Mouse (Mus musculus) heart, embryonic 11.5 days (tissue): ENCODE measurements at regions not wholly inside any gene's neighbourhood (a gene's known extent, or its start where the extent isn't known, plus 50 kb on each side); places are given as distances from the start of the nearest gene placed in this dataset.
"Not testable (repeated sequence)": the region's sequence is repeated elsewhere in the genome, so short reads cannot be mapped to it uniquely, and the experiment has no call there.

Experiments used
- ATAC-seq: fragments of 200-750 bp; cut with Nextera tagmentation; replicated peaks from 2 replicates; pipeline ENCODE4 v1.8.0; 2017; ENCODE audit warnings: moderate library complexity; ENCODE audit not compliant: insufficient number of reproducible peaks, low FRiP score, low TSS enrichment
- H3K27ac ChIP-seq: fragments of 300-500 bp; sonication (generic); 2 replicates; pipeline ENCODE4 v1.5.1; 2014; ENCODE audit warnings: mild to moderate bottlenecking, low read depth, low read length
- H3K27me3 ChIP-seq: fragments of 300-500 bp; sonication (generic); 2 replicates; pipeline ENCODE4 v1.6.1; 2014; ENCODE audit warnings: mild to moderate bottlenecking, low read length, mixed read lengths; ENCODE audit not compliant: control insufficient read depth, insufficient read depth
- H3K36me3 ChIP-seq: fragments of 300-500 bp; sonication (generic); 2 replicates; pipeline ENCODE4 v1.6.1; 2014; ENCODE audit warnings: mild to moderate bottlenecking, low read length, moderate library complexity, mixed read lengths; ENCODE audit not compliant: control insufficient read depth, insufficient read depth
- H3K4me1 ChIP-seq: fragments of 300-500 bp; sonication (generic); 2 replicates; pipeline ENCODE4 v1.6.1; 2014; ENCODE audit warnings: low read length; ENCODE audit not compliant: control insufficient read depth, insufficient read depth
- H3K4me2 ChIP-seq: fragments of 300-500 bp; sonication (generic); 2 replicates; pipeline ENCODE4 v1.6.1; 2014; ENCODE audit warnings: mild to moderate bottlenecking, moderate library complexity
- H3K4me3 ChIP-seq: fragments of 300-500 bp; sonication (generic); 2 replicates; pipeline ENCODE4 v1.5.1; 2014; ENCODE audit warnings: low read depth, low read length
- H3K9ac ChIP-seq: fragments of 300-500 bp; sonication (generic); 2 replicates; pipeline ENCODE4 v1.6.1; 2014; ENCODE audit warnings: mild to moderate bottlenecking, low read depth, low read length, moderate library complexity
- H3K9me3 ChIP-seq: fragments of 300-500 bp; sonication (generic); replicated peaks from 2 replicates; pipeline ENCODE4 v1.6.1; 2016; ENCODE audit warnings: low read length; ENCODE audit not compliant: control insufficient read depth
- WGBS: fragments of 180-500 bp; shearing (Covaris S2); extraction: QIAGEN DNeasy Blood & Tissue Kit; methylation state at CpG from one replicate; pipeline ENCODE4 v1.1.7; 2014; ENCODE audit not compliant: insufficient replicate concordance; 5-methylcytosine and 5-hydroxymethylcytosine counted together

GRCm38 (mm10) chr12:8398852-8399251 is 85.6 kb downstream of the Hs1bp3 start:
- no peak overlapping the region for H3K9ac ChIP-seq
- no peak overlapping the region for H3K4me3 ChIP-seq
- peaks cover 11% of the 10 kb centered on the region for H3K4me1 ChIP-seq
- ATAC-seq: no peak
- no peaks in the 10 kb centered on the region for H3K9me3 ChIP-seq
- WGBS: 76% methylated on average over 3 of the region's 3 CpGs
- H3K36me3 ChIP-seq: no peaks in the 10 kb centered on the region
- no peak overlapping the region for H3K27ac ChIP-seq
- H3K27me3 ChIP-seq: no peaks in the 10 kb centered on the region
- no peak overlapping the region for H3K4me2 ChIP-seq

GRCm38 (mm10) chr12:8396408-8396807 is 83.2 kb downstream of the Hs1bp3 start:
- H3K4me2 ChIP-seq, ATAC-seq, H3K27ac ChIP-seq, H3K4me3 ChIP-seq, H3K4me1 ChIP-seq, H3K27me3 ChIP-seq, H3K36me3 ChIP-seq, H3K9me3 ChIP-seq, H3K9ac ChIP-seq: not testable (repeated sequence)
- 60% methylated on average over 6 of the region's 6 CpGs for WGBS

- 33% methylated on average over 6 of the region's 6 CpGs for WGBS
- Histone ChIP-seq H3K36me3 (no peaks in the 10 kb centered on the region), H3K4me1 (no peaks in the 10 kb centered on the region), H3K9me3 (no peaks in the 10 kb centered on the region), H3K9ac (no peak overlapping the region), H3K4me3 (no peak overlapping the region), H3K27ac (no peak overlapping the region; the same call in 1 of the 2 replicates), H3K27me3 (no peaks in the 10 kb centered on the region), H3K4me2 (no peak overlapping the region)
- peak; percentile 36; the same call in 1 of the 2 replicates for ATAC-seq
Measured at GRCm38 (mm10) chr12:8394894-8395297, 81.7 kb downstream of the Hs1bp3 start.

- no peak overlapping the region for H3K9ac ChIP-seq
- H3K27me3 ChIP-seq: no peaks in the 10 kb centered on the region
- no peak overlapping the region for H3K4me2 ChIP-seq
- H3K4me1 ChIP-seq: no peaks in the 10 kb centered on the region
- no peaks in the 10 kb centered on the region for H3K36me3 ChIP-seq
- no peak overlapping the region for H3K4me3 ChIP-seq
- no peaks in the 10 kb centered on the region for H3K9me3 ChIP-seq
- WGBS: 87% methylated on average over 3 of the region's 3 CpGs
- ATAC-seq: no peak
- no peak overlapping the region for H3K27ac ChIP-seq
Measured at GRCm38 (mm10) chr12:8393976-8394375, 80.7 kb downstream of the Hs1bp3 start.
